Mouse (Mus musculus) ES-CJ7 (cell line): ENCODE measurements around the gene Hist1h2ak.

ENCODE experiments used
- DNase-seq: peaks from one replicate; pipeline ENCODE4 v3.0.0; 2011; ENCODE audit warnings: low read depth, low spot score

Hist1h2ak gene

GRCm38 (mm10) chr13:21778814-21779766 is 25.5 kb upstream of the Hist1h2ak start:
- DNase-seq = peak; percentile 94

DNA sequence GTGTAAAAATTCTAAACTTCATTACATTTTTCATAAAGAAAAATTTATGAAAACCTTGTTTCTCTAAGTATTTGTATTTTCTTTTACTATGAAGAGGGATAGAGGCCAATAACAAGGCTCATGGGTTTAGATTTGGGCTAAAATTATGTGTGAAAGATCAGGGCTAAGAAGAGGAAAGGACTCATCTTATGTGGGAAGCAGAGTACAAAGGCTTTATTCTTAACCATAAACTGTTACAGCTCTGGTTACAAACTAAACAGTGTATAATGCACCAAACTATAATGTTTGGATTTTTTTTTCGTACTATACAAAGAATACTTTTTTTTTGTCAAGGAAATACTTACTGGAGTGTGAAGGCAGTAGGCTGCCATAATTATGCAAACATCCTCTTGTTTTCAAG is 2.1 kb upstream of the Hist1h2ak start:
- DNase-seq = no peak

DNA sequence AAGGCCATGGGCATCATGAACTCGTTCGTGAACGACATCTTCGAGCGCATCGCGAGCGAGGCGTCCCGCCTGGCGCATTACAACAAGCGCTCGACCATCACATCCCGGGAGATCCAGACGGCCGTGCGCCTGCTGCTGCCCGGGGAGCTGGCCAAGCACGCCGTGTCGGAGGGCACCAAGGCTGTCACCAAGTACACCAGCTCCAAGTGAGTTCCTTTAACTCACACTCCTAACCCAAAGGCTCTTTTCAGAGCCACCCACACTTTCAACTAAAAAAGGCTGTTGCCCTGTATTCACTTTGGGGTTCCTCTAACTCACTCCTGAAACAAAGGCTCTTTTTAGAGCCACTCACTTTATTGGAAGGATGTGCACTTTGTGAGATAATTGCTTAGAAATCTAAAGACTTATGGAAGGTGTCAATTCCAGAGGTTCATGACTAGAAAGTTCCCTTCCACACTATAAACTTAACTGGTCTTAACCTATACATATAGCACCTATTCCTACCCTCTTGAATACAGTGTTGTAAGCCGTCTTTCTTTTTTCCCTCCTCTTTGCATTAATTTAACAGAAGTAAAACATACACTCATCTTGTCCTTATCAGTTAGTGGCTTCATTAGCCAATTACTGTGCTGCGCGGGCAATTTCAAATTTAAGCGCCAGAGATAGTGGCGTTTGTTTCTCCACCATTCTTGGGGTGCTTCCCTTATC is 821 bp upstream of the Hist1h2ak start:
- DNase-seq = peak; percentile 76

- peak; percentile 60 for DNase-seq
Observed at GRCm38 (mm10) chr13:21753051-21753523, 540 bp downstream of the Hist1h2ak start.

- peak; percentile 60 for DNase-seq
Observed at GRCm38 (mm10) chr13:21752356-21752755, 1.3 kb downstream of the Hist1h2ak start.

- peak; percentile 33 for DNase-seq
Observed at GRCm38 (mm10) chr13:21751827-21752226, 1.8 kb downstream of the Hist1h2ak start.

- DNase-seq = no peak
Observed at GRCm38 (mm10) chr13:21751417-21751816, 2.2 kb downstream of the Hist1h2ak start.

- DNase-seq = peak; percentile 96
Observed at GRCm38 (mm10) chr13:21750159-21751017, 3.2 kb downstream of the Hist1h2ak start, which contains the start of gene Hist1h4k. Gene Hist1h4k (minus strand): TSS chr13:21750505.

DNA sequence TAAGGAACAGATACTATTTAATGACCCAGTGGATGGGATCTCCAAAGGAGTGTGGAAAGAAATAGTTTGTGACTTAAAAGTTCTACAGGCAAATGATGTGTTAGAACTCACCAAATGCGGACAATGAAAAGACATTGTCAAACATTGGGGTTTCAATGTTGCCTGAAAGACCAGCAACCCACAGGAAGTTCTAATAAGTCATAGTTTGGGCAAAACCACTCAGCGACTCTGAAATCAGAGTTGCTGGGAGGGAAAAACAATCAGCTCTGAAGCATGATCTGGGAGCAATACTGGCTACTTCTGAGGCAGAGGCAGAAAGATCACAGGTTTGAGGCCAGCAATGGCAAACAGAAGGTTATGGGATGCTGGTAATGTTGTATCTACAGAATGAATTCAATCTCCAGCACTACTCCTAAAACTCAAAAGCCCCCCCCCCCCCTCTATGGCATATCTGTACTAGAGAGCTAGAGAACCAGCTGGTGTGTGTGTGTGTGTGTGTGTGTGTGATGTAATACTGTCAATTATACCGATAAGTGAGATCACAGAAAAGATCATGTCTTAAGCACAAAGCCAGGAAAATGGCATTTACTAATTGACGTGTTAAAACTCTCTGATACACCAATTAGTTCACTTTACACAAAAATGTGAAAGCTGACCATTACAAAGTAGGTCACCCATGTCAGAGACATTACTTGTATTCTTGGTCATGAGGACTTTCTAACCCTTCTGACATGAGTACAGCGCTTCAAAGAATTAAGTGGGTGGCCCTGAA is 4.1 kb downstream of the Hist1h2ak start:
- peak; percentile 71 for DNase-seq

DNA sequence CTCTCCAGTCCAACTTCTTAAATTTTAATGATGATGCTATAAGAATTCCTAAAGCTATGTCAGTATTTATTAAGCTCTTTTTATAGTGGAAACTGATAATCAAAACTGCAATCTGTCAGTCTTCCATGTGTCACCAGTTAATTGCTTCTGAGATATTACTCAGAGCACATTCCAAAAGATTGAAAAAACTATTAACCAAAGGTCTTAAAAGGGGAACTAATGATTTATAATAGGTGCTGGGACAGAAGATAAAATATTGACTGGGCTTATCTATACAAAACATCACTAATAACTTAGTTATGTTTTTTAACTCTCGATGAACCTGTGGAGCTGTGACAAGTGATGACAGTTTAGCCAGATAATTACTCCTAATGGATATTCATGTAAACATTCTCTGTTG is 8.6 kb downstream of the Hist1h2ak start:
- DNase-seq = no peak

DNA sequence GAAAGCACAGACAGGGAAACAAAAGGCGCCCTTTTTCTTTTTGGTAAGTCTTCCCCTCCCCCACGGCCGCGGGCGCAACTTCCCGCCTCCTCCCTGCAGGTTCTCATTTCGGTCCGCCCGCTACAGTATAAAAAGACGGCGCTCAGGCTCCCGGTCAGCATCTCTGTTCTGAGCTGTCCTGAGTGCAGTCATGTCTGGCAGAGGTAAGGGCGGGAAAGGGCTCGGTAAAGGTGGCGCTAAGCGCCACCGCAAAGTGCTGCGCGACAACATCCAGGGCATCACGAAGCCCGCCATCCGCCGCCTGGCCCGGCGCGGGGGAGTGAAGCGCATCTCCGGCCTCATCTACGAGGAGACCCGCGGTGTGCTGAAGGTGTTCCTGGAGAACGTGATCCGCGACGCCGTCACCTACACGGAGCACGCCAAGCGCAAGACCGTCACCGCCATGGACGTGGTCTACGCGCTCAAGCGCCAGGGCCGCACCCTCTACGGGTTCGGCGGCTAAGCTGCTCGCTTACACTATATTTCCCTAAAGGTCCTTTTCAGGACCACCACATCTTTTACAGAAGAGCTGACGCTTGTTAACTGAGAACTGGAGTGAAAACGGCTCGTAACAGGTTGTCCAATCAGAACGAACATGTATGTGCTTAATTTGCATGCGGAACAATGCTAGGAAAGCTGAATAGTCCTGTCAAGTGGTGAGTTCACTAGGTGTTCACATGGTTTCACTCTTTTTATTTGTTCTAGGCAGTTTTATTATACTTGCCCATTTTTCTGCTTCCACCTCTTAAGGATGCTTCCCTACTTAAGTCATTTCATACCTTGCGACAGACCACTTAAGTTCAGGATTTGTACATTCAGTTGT is 18.5 kb downstream of the Hist1h2ak start, which contains the start of gene Hist1h4j:
TSS of gene Hist1h4j (plus strand) at position 159 of the 862 bp plus-strand sequence.
- peak; percentile 92 for DNase-seq

- peak; percentile 93 for DNase-seq
Observed at GRCm38 (mm10) chr13:21734010-21734905, 19.4 kb downstream of the Hist1h2ak start.

- DNase-seq = peak; percentile 78
Observed at GRCm38 (mm10) chr13:21733466-21733865, 20.2 kb downstream of the Hist1h2ak start.

GRCm38 (mm10) chr13:21729544-21729943 is 24.1 kb downstream of the Hist1h2ak start:
- no peak for DNase-seq

DNA sequence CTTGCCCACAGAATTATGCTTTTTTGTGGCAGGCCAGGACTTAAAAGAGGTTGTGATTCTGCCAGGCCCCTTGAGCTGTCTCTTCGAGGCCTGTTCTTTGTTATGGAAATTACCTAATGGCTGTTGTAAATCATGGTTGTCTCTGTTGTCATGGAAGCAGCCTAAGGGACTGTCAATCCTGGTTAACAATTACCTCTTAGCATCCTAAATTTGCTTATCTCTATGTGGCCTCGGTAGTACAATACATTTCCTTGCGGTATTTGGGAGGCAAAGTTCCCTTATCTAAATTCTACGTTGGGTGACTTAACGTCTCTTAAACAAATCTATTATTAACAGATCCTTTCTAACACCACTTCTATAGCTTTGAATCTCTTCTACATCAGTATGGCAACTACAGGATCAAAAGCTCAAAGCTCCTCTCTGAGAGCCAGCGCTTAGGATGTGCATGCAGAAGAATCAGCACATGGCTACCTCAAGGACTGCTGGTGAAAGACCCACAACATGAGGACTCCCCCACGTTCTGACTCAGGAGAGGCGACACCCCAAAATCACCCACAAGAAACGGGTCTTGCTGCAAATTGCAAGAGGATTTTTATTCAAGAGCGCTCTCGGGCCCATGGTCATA is 25.6 kb downstream of the Hist1h2ak start:
- DNase-seq = peak; percentile 42

- peak; percentile 60 for DNase-seq
Observed at GRCm38 (mm10) chr13:21722993-21723836, 30.4 kb downstream of the Hist1h2ak start.

DNA sequence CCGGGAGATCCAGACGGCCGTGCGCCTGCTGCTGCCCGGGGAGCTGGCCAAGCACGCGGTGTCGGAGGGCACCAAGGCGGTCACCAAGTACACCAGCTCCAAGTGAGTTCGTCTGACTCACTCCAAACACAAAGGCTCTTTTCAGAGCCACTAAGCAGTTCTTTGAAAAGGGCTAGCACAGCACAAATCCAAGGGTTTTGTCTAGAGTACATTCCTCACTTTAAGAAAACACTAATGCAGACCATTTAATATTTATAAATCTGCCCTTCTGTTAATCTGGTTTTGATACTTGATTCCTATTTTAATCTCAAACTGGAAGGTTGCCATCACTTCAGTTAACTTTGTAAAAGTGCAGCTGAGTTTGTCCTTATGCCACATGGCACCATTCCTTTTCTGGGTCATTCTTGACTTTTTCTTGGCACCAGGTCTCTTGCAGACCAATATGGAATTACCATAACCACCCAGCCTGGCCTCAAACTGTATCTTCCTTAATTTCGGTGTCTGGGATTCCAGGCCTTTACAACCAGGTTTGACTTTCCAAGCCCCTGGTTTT is 31.2 kb downstream of the Hist1h2ak start:
- DNase-seq = peak; percentile 64
